Mouse (Mus musculus) kidney, adult 9 months (tissue): ENCODE measurements around the gene Trank1.

Experiments
- DNase-seq: peaks from one replicate; pipeline ENCODE4 v3.0.0; 2022

Gene Trank1

GRCm38 (mm10) chr9:111428698-111429362 is 117.3 kb downstream of the Trank1 start:
- DNase-seq, result no peak

GRCm38 (mm10) chr9:111429363-111429750 is 117.8 kb downstream of the Trank1 start:
- DNase-seq, result no peak

- DNase-seq, result no peak
Observed at GRCm38 (mm10) chr9:111435429-111435828, 123.9 kb downstream of the Trank1 start.

- peak; percentile 85 for DNase-seq
Observed at GRCm38 (mm10) chr9:111438904-111439835, 127.6 kb downstream of the Trank1 start, which contains the start of gene Dclk3. Dclk3 (plus strand) TSS chr9:111439081.

- DNase-seq, result no peak
Observed at GRCm38 (mm10) chr9:111439836-111440201, 128.3 kb downstream of the Trank1 start.

- DNase-seq, result peak; percentile 88
Observed at GRCm38 (mm10) chr9:111440446-111440845, 128.9 kb downstream of the Trank1 start.

GRCm38 (mm10) chr9:111441151-111441550 is 129.6 kb downstream of the Trank1 start:
- DNase-seq, result peak; percentile 91
